Mouse (Mus musculus): ENCODE results near the gene Obox6.

Obox6 gene

GRCm38 (mm10) chr7:15839578-15839977, at the start of gene Obox6:
TSS of gene Obox6 (minus strand) at chr7:15839678.
- no peak for DNase-seq (ENCODE audit: low spot score)

- no peak for DNase-seq (ENCODE audit: low spot score)
These were observed 44.6 kb upstream of the Obox6 start for GRCm38 (mm10) chr7:15884127-15884526.

GRCm38 (mm10) chr7:15882317-15882716, 42.8 kb upstream of the Obox6 start, which contains the start of gene Crxos:
TSS of gene Crxos (plus strand) at chr7:15882617.
- no peak for DNase-seq (ENCODE audit: low spot score)

DNA sequence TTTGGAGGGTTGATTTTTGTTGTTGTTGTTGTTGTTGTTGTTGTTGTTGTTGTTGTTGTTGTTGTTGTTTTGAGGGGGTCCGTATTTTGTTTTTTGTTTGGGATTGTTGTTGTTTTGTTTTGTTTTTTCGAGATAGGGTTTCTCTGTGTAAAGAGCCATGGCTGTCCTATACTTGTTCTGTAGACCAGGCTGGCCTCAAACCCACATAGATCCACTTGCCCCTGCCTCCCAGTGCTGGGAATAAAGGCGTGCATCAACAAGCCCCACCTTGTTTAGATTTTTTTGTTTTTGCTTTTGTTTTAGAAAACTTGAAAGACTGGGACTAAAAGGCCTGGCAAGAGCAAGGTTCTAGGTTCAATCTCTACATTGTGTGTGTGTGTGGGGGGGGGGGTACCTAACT, 42.4 kb upstream of the Obox6 start:
- no peak for DNase-seq (ENCODE audit: low spot score)

GRCm38 (mm10) chr7:15881388-15881787, 41.9 kb upstream of the Obox6 start:
- no peak for DNase-seq (ENCODE audit: low spot score)

GRCm38 (mm10) chr7:15879756-15880155, 40.3 kb upstream of the Obox6 start, which contains the start of gene Crx:
TSS of gene Crx (minus strand) at chr7:15879968.
- DNase-seq (ENCODE audit: low spot score), result no peak

GRCm38 (mm10) chr7:15864104-15864503, 24.6 kb upstream of the Obox6 start:
- DNase-seq (ENCODE audit: low spot score), result no peak

GRCm38 (mm10) chr7:15859657-15860056, 20.2 kb upstream of the Obox6 start:
- DNase-seq (ENCODE audit: low spot score), result no peak

All from ovary, adult 18-20 months (tissue).